Mouse (Mus musculus) neutrophil, adult 5-6 weeks (primary cell): ENCODE results near the gene Zfp867. TPM values are rescaled to one million over a fixed set of nuclear protein-coding genes. Genes with fewer than 3 reads are reported as not detected.

Source experiments
- ATAC-seq: fragments of 151-379, 151-347 bp; 2 replicates; pipeline ENCODE4 v1.8.0; 2017; ENCODE audit warnings: mild to moderate bottlenecking, moderate TSS enrichment; ENCODE audit not compliant: insufficient number of reproducible peaks, poor library complexity, low FRiP score, severe bottlenecking; ENCODE audit errors: extremely low read depth
- total RNA-seq: library from RNA; stranded (forward); fragments of 200-1000 nt; gene quantifications from 2 replicates; pipeline ENCODE4 v1.2.3, GENCODE M21; 2017

Gene Zfp867
- 2.7 and 4.4 TPM in 2 replicates for total RNA-seq

GRCm38 (mm10) chr11:59472326-59472677, at the start of gene Zfp867:
Gene Zfp867 (minus strand): TSS chr11:59472474.
- ATAC-seq: peak; percentile 81

DNA sequence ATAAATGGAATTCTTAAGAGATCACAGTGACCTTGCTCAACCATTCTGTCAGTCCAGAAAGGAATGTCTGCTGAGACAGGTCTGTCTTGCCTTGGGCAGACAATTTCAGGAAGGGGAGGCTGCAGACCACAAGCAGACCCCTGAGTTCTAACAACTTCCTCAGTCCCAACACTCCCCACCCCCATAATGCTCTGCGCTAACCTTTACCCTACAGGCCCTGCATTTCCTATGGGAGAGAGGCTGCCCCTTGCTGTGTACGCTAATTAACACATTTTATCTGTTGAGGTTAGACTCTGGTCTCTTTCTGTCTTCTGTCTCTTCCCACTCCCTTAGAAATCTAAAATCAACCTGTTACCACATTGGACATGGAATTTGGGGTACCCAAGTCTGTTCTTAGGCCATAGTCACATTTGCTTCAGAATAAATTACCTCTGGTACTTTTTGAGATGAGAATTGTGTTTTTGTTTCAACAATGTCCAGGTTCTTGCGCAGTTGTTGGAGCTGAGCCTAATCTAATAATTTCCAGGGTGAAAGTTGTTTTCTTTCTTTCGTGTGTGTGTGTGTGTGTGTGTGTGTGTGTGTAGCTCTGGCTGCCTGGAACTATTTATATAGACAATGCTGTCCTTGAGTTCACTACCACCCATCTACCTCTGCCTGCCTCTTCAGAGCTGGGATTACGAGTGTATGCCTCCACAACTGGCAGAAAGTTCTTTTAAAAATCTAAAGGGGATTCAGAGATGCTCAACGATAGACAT, 47.6 kb upstream of the Zfp867 start:
- no peak for ATAC-seq

DNA sequence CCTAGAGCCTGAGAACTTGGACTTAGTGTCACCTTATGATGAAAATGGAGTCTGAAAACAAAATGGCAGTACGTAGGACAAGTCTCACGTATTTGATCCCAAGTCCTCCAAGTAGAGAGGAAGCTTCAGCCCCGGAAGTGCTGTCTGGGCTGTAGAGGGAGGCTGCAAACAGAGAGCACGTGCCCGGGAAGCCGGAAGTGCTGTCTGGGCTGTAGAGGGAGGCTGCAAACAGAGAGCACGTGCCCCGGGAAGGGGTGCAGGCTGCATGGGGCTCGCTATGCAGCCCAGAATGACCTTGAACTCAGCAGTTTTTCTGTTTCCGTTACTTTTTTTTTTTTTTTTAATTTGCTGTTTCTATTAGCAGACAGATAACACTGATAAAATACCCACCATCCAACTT, 46.0 kb upstream of the Zfp867 start:
- ATAC-seq: no peak

- no peak for ATAC-seq
Observed at GRCm38 (mm10) chr11:59517441-59517840, 45.2 kb upstream of the Zfp867 start.

- ATAC-seq: no peak
Observed at GRCm38 (mm10) chr11:59514789-59515188, 42.5 kb upstream of the Zfp867 start.

GRCm38 (mm10) chr11:59514381-59514780, 42.1 kb upstream of the Zfp867 start:
- no peak for ATAC-seq

DNA sequence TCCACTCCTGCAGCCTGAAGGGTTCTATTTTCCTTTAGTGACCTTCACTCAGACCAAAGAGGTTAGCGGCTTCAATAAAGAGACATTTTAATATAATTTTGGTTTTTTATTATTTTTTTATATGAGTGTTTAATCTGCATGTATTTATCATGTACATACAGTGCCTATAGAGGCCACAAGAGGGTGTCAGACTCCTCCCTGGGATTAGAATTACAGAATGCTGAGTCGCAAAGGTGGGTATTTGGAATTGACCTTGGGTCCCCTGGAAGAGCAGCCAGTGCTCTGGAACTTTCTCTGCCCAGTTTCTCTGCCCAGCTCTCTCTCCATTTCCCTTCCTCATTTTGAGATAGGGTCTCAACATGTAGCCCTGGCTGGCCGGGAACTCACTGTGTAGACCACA, 41.3 kb upstream of the Zfp867 start:
- ATAC-seq: no peak

- ATAC-seq: no peak
Observed at GRCm38 (mm10) chr11:59512733-59513132, 40.5 kb upstream of the Zfp867 start.

DNA sequence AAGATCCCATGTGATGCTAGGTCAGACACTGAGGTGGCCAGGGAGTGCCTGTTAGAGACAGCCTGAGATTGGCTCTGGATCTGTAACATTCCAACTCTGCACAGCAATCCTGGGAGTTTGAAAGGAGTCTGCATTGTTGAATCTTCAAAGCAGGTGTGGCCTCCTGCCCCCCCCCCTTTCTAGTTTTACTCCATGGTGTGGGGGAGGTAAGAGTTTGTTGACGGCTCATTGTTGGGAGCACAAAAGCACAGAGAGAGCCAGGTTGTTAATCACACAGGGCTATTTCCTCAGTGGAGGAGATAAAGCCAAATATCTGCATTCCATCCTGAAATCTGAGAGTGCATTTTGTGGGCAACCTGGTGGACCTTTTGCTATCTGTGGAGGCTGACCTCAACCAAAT, 39.3 kb upstream of the Zfp867 start:
- ATAC-seq: no peak

DNA sequence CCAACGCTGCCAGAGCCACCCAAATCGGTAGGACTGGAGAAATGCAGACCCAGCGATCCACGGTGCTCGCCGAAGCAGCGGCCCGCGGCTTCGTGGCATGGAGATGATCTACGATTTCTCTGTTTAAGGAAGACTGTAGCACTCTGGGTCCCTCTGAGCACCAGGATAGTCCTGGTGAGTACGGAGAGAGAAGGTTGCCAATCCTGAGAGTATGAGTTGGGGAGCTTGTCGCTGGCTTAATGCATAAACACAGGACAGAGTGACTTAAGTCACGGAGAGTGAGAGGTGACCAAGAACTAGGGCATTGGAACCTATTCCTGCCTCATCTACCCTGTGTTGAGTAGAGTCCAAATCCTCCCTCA, 34.4 kb upstream of the Zfp867 start:
- 0 out of 2 replicates have a peak, but pooled peaks have one; percentile 7 for ATAC-seq

GRCm38 (mm10) chr11:59505839-59506712, 33.8 kb upstream of the Zfp867 start:
- peak; percentile 54 for ATAC-seq

- ATAC-seq: peak; percentile 44; the same call in 1 of the 2 replicates
Observed at GRCm38 (mm10) chr11:59505351-59505838, 33.1 kb upstream of the Zfp867 start.

GRCm38 (mm10) chr11:59501978-59502700, 29.9 kb upstream of the Zfp867 start:
- ATAC-seq: no peak

DNA sequence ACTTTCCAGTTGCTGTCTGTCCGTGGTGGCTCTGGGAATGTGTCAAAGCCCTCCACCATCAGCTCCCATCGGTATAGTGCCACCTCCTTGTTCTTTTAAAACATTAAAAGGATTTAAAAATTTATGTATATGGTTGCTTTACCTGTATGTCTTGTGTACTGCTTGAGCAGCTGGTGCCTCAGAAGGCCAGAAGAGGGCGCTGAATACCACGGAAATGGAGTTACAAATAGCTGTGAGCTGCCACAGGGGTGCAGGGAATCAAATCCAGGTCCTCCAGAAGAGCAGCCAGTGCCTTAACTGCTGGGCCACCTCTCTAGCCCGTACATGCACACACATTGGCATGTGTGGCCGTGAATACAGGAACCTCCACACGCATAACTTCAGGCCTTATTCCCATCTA, 25.5 kb upstream of the Zfp867 start:
- no peak for ATAC-seq

DNA sequence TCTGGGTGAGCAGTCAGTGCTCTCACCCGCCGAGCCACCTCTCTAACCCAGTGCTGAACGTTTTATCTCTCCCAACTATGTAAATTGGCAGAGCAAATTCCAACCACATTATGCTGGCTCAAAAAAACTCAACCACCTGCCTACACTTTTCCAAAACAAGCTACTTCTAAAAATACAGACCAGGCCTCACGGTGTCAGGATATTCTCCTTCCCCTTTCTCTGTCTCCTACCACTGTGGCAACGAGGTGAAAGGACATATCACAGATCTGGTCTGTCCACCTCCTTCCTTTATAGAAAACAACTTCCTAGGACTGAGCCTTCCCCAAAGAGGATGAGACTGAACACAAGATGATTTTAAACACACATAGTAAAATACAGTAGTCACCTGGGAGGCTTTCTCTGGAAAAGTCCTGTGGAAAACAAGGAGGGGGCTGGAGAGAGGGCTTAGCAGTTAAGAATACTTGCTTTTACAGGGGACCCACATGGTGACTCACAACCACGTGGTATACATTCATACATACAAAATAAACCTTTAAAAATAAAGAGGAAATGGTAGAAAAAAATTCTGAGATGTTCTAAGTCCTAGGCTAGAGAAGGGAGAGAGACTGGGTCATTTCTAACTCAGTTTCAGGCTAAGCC, 24.5 kb upstream of the Zfp867 start:
- ATAC-seq: no peak

- no peak for ATAC-seq
Observed at GRCm38 (mm10) chr11:59486222-59486621, 13.9 kb upstream of the Zfp867 start.

DNA sequence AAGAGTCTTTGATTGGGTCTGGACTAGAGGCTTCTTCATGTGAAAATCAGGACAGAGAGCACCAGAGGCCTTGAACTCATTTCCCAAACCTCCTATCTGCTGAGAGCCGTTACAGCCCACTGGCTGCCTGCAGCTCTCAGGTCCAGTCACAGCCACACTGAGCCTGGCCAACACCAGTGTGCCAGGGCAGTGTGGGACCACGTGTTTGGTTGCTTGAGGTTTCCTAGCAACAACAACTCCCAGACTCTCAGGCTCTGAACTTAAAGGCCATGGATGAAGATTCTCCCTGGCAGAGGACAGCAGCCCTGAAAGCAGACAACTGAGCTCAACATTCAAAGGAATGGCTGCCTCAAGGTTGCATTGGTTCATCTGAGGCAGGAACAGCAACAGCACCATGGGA, 13.4 kb upstream of the Zfp867 start:
- ATAC-seq: no peak

DNA sequence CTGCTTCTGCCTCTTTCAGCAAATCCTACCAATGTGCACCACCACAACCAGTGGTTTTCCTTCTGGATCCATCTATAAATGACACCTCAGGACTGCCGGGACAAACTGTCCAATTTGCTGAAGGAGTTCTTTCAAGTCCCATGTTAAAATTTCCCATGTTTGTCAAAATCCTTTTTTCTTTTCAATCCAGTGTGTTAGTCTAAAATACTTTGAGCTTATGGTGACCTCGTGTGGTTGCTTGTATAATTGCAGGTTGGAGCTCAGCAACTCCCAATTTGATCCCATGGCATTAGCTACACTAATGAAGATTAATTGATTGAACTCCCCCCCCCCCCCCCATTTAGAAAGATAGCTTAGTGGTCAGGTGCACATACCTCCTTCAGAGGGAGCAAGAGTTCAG, 10.9 kb upstream of the Zfp867 start:
- no peak for ATAC-seq

- ATAC-seq: no peak
Observed at GRCm38 (mm10) chr11:59477240-59477639, 5.0 kb upstream of the Zfp867 start.
